ENCODE assay signal across 8 mouse cellular contexts in genomic region chrX:36328271-36329039, GRCm38 (mm10). TPM values are rescaled to one million over a fixed set of nuclear protein-coding genes. Genes with fewer than 3 reads are reported as not detected.
A peak's percentile ranks its signal among the peaks of the same experiment; 100 is the strongest.
DNase-seq lines count a peak whose midpoint lies in the region; ATAC-seq and TF ChIP-seq lines count a peak whose summit lies in the region.

TSS of gene Lonrf3 (plus strand) at chrX:36328353.

- H3K4me2 ChIP-seq in neural tube, embryonic 12.5 days (replicated peaks): peak within 1 kb of the TSS; percentile 83

- H3K27me3 ChIP-seq in neural tube, embryonic 12.5 days (replicated peaks): peaks cover 7% of the 10 kb centered on the region; the same call in 1 of the 2 replicates

- peak within 1 kb of the TSS; percentile 58 to 69 for H3K4me3 ChIP-seq in ES-E14 (ENCODE audit: insufficient read depth in 1 of 2, low read depth in 1 of 2, low read length in 2 of 2, poor library complexity in 1 of 2, severe bottlenecking in 1 of 2)
- H3K4me3 ChIP-seq in neural tube, embryonic 12.5 days: peak within 1 kb of the TSS; percentile 41

- in situ Hi-C loops in ES-E14 (cut with MboI; ENCODE audit: low sequenced_read_pairs in 2 of 2, unreplicated experiment in 2 of 2): no loop called here

- H3K4me1 ChIP-seq in ES-E14 (ENCODE audit: control insufficient read depth in 2 of 2, insufficient read depth in 2 of 2, low read length in 2 of 2, poor library complexity in 1 of 2): peaks cover 0 to 3% of the 10 kb centered on the region in 2 experiments; a peak in 1 of 4 replicates
- H3K4me1 ChIP-seq in neural tube, embryonic 12.5 days: no peaks in the 10 kb centered on the region

- H3K36me3 ChIP-seq in ES-E14 (ENCODE audit: control insufficient read depth, insufficient read depth, low read length, poor library complexity, severe bottlenecking): no peaks in the 10 kb centered on the region
- H3K36me3 ChIP-seq in neural tube, embryonic 12.5 days: no peaks in the 10 kb centered on the region

- WGBS in neural tube, embryonic 12.5 days: 19% methylated on average over 68 of the region's 68 CpGs

- DNase-seq in ES-E14 (ENCODE audit: low read depth, low spot score): peak; percentile 25
- DNase-seq in cerebellum, adult 8-10 months: peak; percentile 75
- DNase-seq in layer of hippocampus, adult 8-10 months (ENCODE audit: low spot score in 2 of 2): peak; percentile 61 to 75
- peak; percentile 77 to 84 for DNase-seq in lung, adult 18-20 months
- DNase-seq in thymus, postnatal 10 days (ENCODE audit: low spot score in 2 of 2): peak; percentile 11 to 27

- H3K9ac ChIP-seq in ES-E14 (ENCODE audit: insufficient read depth, low read depth, low read length, poor library complexity, severe bottlenecking): peak within 1 kb of the TSS; percentile 64
- peak within 1 kb of the TSS; percentile 42 for H3K9ac ChIP-seq in neural tube, embryonic 12.5 days

- no peak within 1 kb of the TSS for H3K27ac ChIP-seq in ES-E14 (ENCODE audit: insufficient read depth, low read depth, low read length, poor library complexity, severe bottlenecking)
- H3K27ac ChIP-seq in neural tube, embryonic 12.5 days: no peak within 1 kb of the TSS

- peak; percentile 89 for ATAC-seq in frontal cortex, adult (ENCODE audit: low TSS enrichment)
- peak; percentile 54 to 69; a peak in 3 of 4 replicates for ATAC-seq in hematopoietic stem cell, adult 5-6 weeks (replicated peaks in 1 of 2; ENCODE audit: insufficient read depth in 1 of 2, low FRiP score in 2 of 2, low TSS enrichment in 1 of 2, low read depth in 1 of 2, poor library complexity in 2 of 2, severe bottlenecking in 2 of 2)
- ATAC-seq in neural tube, embryonic 12.5 days (ENCODE audit: low FRiP score, low read depth): peak; percentile 85

- no peaks in the 10 kb centered on the region for H3K9me3 ChIP-seq in ES-E14 (ENCODE audit: control insufficient read depth, insufficient read depth, low read depth, low read length)
- H3K9me3 ChIP-seq in neural tube, embryonic 12.5 days: no peaks in the 10 kb centered on the region

TF ChIP-seq in ES-E14, 5 proteins besides CTCF, POLR2A, EP300 and RAD21:
- no peak for TF ChIP-seq CHD2 (IDR thresholded peaks at IDR 0.05; ENCODE audit: low read depth, low read length)
- no peak for TF ChIP-seq MAFK (IDR thresholded peaks at IDR 0.05; ENCODE audit: insufficient read depth, low read depth, low read length)
- no peak for TF ChIP-seq ZC3H11A (IDR thresholded peaks at IDR 0.05; ENCODE audit: borderline replicate concordance, low read depth, low read length)
- TF ChIP-seq ZNF384 (IDR thresholded peaks at IDR 0.05; ENCODE audit: low read depth, low read length): no peak
- no peak for TF ChIP-seq HCFC1 (IDR thresholded peaks at IDR 0.05; ENCODE audit: borderline replicate concordance, insufficient read depth, low read length)
TF ChIP-seq in ES-E14: peak in this region for 0.

RNA-seq across cellular contexts. Expression of gene Lonrf3, which starts in this region (rescaled TPM):
- 5.3 and 7.0 TPM in 2 replicates for total RNA-seq in ES-E14 (2012; rRNA removed)
- 30.4 and 34.9 TPM in 2 replicates for total RNA-seq in hematopoietic stem cell, adult 5-6 weeks (2017)
- 10 to 100 TPM; 24.1 to 26.3 (median 25.1) TPM for total RNA-seq in layer of hippocampus, adult 8-10 months (2022)
- 0.74 and 1.1 TPM in 2 replicates for polyA plus RNA-seq in neural tube, embryonic 12.5 days (2016; fragmentation: Nextera tagmentation; extraction: Ambion mirVana)

Comparison
In these comparisons a context has a peak if more than half of its experiments do, and no peak if none do; other contexts are left out.
1. DNase-seq: peak in every context shown above with its lines; median percentile 80 in lung, adult 18-20 months; 75 in cerebellum, adult 8-10 months; 68 in layer of hippocampus, adult 8-10 months; 25 in ES-E14; 19 in thymus, postnatal 10 days.